Mouse (Mus musculus) ES-E14 (cell line): Measurements from ENCODE around the gene Adamts14.

ENCODE experiments used
- HCFC1 ChIP-seq: IDR thresholded peaks from 2 replicates; pipeline ENCODE4 v1.6.1; 2012; ENCODE audit warnings: low read length, inconsistent platforms, borderline replicate concordance; ENCODE audit not compliant: insufficient read depth
- MAFK ChIP-seq: IDR thresholded peaks from 2 replicates; pipeline ENCODE4 v1.6.1; 2014; ENCODE audit warnings: mild to moderate bottlenecking, low read depth, low read length, inconsistent platforms; ENCODE audit not compliant: insufficient read depth
- ZC3H11A ChIP-seq: IDR thresholded peaks from 2 replicates; pipeline ENCODE4 v1.6.1; 2012; ENCODE audit warnings: low read depth, mild to moderate bottlenecking, inconsistent platforms, low read length, borderline replicate concordance

GRCm38 (mm10) chr10:61232858-61233567 lies 40.2 kb downstream of the Adamts14 start:
- TF ChIP-seq ZC3H11A (no peak), HCFC1 (no peak), MAFK (no peak)
